Mouse (Mus musculus): Measurements from ENCODE around the gene Churc1.
"Not testable (repeated sequence)": the region's sequence is repeated elsewhere in the genome, so short reads cannot be mapped to it uniquely, and the experiment has no call there.

Gene Churc1

DNA sequence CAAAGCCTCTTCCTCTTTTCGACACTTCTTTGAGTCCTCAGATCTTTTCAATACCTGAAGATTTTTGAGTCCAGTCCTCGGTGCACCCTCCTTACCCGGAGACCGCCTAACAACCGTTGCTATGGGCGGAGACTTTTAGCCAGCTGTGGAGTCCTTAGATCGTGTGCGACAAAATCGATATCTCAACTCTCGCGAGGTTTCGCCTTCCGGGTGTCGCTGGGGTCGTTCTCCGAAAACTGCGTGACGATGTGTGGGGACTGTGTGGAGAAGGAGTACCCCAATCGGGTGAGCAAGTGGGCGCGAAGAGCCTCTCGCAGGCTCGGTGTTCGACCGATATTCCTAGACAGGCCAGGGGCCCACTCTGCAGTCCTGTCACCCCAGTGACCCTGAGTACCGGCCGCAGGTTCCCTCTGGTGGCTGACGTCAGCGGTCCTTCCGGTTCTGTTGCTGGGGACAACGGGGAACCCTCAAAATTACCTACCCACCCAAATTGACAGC lies at the start of gene Churc1, which contains the start of gene Fntb:
Gene Churc1, plus strand, starts transcription at position 185 of the 498 bp plus-strand sequence.
Gene Fntb, plus strand, starts transcription at position 236 of the 498 bp plus-strand sequence.
- in situ Hi-C loops (cut with MboI, MseI), result no loop called here

DNA sequence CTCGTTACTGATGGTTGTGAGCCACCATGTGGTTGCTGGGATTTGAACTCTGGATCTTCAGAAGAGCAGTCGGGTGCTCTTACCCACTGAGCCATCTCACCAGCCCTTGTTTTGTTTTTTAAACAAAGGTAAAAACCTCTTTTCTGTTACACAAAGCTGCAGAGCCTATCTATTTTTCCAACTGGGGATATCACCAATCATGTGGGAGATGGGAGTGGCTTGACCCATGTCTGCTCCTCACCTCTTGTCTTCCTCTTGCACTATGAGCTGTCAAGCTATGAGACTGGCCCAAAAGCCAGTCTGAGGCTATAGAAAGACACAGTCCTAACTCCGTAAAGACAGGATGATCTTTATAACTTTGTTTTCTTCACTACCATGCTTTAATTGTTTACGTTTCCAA lies 47.0 kb upstream of the Churc1 start:
- in situ Hi-C loops (cut with MboI, MseI), result no loop called here

DNA sequence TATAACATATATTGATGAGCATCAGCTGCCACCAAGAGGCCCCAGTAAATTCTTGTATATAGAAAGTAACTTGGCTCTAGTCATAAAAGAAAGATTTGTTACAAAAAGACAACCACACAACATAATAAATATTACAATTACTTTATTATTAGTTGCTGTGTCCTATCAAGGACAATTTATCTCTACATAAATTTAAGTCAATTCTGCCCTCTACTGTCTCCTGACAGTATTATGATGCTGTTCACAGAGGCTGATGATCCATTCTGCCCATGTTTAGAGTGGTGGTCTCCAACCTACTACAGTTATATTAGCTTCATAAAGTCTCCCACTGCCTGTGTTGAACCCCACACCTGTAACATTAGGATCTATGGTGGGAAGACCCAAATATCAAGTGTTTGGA lies 44.8 kb upstream of the Churc1 start:
- in situ Hi-C loops (cut with MboI, MseI), result no loop called here

DNA sequence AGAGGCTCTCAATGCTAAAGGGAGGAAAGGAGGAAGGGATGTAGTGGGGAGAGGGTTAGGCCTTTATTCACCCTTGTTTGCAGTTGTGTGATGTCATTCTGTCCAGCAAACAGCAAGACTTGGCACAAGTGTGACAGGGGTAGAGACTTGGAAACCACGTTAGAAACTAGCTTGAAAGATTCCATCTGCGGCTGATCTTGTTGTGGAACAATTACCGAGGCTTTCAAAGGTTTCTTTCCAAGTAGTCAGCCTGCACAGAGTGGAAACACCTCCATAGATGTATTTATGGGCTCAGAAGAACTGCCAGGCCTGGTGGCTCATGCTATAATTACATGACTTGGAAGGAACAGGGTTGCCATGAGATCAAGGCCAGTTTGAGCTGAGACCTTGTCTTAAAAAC lies 43.3 kb upstream of the Churc1 start:
- in situ Hi-C loops (cut with MboI, MseI), result no loop called here

DNA sequence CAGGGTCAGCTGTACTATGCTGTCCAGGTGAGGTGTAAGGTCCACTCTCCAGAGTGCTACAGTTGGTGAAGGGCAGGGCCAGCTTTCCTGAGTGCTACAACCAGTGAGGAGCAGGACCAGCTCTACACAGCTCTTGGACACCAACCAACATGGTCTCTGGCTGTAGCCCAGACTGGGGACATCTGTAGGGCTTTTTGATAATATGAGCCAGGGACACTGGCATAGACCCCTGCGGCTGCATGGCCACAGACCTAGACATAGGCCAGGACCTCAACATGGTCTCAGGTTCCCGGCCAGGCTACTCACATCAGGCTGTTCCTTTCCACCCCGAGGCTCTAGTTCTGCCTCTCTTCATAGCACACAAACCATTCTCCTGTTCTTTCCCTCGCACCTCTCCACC lies 37.4 kb upstream of the Churc1 start:
- in situ Hi-C loops (cut with MboI, MseI), result no loop called here

DNA sequence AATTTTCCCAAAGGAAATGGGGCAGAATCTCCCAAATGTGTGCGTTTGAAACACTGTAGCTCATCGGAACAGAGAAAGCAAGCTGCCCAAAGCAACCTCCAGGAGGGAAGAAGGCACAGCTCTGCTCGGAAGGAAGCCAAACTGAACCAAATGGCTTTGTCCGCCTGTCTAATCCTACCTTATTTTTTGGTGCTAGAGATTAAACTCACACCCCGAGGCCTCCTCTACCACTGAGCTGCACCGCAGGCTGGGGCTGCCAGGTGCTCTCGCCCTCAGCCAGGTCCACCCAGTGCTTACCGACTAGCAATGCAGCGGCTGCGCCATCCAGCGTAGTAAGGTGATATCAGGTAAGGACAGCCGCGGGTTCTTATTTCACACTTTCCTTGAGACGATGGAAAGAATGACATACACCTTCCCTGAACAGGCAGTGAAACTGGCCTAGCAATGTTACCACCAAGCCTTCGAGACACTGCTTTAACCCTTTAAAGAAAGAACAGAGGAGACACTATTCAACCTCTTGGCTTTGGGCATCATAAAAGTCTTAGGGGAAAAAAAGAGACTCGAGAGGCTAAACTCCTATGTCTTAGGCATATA lies 14.4 kb upstream of the Churc1 start:
- in situ Hi-C loops (cut with MboI, MseI), result no loop called here

DNA sequence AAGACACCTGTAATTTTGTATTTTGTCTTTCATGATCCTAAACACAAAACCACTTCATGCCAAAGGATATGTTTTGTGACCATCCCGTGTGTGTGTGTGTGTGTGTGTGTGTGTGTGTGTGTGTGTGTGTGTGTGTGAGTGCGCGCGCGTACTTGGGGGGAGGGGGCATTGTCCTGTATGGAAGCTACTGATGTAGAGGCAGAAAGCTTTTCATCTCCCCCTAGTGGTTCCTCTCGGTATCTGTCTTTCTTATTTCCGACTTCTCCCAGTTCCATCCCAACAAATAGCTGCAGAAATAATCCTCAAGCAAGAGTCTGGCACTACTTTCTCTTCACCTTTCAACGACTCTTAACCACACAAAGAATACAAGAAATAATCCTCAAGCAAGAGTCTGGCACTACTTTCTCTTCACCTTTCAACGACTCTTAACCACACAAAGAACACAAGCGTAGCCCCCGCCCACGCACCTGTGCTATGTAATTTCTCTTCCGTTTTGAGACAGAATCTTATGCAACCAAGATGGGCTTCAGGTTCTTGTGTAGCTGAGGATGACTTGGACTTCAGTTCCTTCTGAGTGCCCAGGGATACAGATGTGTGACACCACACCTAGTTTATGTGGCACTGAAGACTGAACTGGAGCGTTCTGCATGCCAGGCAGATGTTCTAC lies 12.6 kb upstream of the Churc1 start:
- in situ Hi-C loops (cut with MboI, MseI), result no loop called here

DNA sequence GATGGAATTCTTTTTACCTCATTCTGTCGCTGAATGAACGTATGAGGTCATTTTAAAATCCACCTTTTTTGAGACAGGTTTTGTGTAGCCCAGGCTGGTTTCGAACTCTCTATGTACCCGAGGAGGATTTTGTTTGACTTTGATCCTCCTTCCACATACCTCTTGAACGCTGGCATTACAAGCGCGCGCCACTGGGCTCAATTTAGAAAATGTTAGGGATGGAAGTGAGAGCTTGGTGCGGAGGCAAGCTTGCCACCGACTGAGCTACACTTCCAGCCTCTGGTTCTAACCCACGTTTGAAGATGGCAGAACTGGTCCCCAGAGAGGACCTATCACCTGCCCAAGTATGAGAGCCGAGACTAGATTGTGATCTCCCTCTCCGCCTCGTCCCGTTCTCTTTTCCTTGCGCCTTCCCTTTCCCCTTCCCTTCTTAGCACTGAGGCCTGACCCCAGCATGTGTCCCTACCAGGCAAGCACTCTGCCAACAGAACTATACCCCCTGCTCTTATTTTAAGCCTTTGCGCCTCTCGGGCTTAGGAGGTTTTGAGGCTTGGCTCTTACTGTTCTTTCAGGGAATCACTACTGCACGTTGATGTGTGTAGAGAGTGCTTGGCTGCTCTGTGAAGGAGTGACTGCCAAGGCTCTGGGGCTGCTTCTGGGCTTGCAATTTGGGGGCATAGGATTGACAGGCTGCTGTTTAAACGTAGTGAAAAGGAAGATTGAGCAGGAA lies 728 bp downstream of the Churc1 start:
- in situ Hi-C loops (cut with MboI, MseI), result no loop called here

DNA sequence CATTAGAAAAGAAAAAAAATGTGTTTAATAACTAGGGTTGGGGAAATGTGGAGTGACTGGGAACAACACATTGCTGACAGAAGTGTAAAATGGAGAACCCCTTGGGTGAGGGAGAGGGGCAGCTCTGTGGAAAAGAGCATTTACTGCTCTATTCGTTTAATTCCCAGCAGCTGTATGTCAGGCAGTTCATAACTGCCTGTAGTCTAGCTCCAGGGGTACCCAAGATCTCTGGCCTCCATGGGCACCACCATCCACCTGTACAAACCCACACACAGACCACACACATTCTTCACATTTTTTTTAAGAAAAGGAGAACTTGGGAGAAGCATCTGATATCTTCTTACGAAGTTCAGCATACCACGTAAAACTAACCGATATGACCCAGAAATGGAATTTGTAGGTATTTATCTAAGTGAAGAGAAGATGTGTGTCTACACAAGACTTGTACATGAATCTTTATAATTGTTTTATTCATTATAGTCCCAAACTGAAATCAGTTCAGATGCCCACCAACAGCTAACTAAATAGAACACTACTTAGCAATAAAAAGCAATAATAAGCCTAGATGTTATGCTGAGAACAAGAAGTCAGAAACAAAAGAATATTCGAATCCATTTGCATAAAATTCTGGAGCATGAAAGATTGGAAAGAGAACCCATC lies 5.6 kb downstream of the Churc1 start:
- in situ Hi-C loops (cut with MboI, MseI), result no loop called here

DNA sequence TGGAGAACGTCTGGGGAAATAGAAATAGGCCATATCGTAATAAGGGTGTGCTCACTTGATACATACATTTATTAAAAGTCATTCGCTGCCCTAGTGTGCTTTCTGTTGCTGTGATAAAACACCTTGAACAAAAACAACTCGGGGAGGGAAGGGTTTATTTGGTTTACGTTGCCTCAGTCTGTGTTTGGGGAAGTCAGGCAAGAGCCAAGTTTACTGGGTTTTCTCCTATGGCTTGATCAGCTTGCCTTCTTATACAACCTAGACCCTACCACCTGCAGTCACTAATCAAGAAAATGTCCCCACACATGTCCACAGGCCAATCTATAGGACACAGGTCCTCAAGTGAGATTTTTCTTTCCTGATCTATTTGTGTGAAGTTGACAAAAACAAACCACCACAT lies 6.2 kb downstream of the Churc1 start:
- in situ Hi-C loops (cut with MboI, MseI), result no loop called here

DNA sequence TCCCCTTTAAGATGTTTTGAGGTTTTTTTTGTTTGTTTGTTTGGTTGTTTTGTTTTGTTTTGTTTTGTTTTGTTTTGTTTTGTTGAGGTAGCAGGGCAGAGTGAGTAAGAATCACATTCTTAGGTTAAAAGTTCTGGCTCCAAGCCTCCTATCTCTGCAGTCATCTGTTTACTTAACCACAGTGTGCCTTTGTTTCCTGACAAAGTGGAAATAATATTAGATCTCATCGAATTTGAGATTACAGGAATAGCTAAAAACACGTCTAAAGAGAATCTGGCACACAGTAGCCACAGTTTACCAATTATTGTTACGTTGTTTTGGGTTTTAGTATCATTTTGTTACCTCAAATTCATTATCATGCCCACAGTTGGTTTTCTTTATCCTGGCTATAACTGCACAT lies 9.3 kb downstream of the Churc1 start:
- in situ Hi-C loops (cut with MboI, MseI), result no loop called here

DNA sequence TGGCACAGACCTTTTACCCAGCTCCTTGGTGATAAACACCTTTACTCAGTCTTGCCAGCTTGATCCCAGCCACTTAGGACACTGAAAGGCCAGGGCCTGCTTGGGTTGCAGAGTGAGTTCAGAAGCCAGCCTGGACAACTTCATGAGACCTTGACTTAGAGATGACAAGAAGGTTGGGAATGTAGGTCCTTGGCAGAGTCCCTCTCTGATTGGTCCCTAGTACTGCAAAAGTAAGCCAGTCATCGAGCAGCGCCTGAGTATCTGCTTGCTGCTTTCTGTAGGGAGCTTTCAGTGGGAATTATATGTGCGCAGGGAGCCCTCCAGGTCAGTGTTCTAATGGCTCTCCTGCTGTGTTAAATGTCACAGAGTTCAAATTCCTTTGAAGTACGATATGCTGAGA lies 9.8 kb downstream of the Churc1 start:
- in situ Hi-C loops (cut with MboI, MseI), result no loop called here

DNA sequence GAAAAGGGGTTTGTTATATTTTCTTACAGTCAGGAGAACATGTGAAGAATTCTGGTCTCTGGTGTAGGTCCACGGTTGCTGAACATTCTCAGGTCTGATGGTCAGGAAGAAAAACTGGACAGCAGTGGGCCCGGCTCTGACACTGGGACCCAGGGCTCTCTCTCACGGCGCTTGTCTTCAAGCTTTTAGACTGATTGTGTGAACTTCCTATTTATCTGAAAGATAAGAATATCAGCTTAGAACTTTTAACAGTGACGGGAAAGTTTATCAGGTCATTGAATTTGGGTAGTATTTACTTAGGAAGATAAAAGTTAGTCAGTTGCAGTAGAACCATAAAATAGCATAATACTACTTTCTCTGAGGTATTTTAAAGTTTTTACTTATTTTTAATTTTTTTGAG lies 11.6 kb downstream of the Churc1 start:
- in situ Hi-C loops (cut with MboI, MseI), result no loop called here

DNA sequence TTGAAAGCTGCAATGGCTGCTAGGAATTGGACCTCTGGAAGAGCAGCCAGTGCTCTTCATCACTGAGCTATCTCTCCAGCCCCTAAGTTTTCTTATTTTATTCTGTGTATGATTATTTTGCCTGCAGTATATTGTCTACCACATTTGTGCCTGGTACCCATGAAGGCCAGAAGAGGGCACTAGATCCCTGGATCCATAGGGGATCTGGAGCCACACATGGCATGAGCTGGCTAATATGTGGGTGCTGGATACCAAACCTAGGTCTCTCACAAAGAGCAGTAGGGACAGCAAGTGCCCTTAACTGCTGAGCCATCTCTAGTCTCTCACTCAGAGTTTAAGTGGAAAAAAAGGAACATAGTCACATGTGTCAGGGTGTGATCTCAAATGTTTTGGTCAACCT lies 12.5 kb downstream of the Churc1 start:
- in situ Hi-C loops (cut with MboI, MseI), result no loop called here

DNA sequence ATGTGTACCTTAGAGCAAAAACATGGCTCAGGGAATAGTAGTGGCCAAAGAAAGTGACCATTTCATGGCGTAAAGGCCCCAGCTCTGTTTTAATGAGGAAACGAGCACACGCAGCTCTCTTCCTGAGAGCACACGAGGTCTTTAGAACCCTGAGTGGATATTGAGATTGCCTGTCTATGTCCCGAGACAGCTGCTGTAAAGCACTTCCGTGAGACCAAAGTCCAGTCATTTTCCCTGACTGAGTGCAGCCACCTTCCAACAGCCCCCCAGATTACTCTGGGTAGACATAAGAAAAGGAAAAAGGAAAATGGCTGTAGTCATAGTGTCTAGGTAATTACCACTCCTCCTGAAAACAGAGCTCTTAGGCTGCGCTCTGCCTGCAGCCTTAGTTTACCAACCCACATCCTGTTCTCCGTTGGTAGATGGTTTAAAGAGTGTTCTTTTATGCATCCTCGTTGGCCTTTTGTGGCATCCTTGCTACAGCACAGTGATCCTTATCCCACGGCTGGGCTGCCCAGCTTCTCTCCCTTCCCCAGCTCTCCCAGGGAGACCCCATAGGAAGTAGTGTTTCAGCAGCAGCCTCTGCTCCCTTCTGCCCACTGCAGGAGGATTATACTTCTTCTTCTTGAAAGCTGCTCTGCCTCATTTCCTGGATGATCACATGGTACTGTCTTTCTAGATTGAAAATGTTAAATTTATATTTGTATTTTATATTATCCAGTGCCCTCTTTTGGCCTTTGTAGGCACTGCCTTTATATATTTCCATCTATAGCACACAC lies 13.2 kb downstream of the Churc1 start:
- in situ Hi-C loops (cut with MboI, MseI), result no loop called here

DNA sequence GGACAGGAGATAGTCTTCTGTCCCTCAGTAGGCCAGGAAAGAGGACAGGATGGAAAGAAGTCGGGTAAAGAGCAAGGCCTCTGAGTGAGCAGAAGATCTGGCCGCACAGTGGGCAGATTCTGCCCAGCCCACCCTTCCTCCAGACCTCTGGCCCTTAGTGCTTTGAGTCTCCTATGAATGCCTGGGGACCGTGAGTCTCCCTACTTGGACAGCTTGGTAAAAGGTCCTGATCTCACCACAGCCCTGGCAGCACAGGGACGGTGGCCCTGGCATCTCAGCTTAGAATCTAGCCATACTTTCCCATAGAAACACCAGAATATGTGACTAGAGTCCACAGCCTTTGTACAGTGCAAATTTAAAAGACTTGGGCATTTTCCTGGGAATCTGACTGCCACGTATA lies 14.6 kb downstream of the Churc1 start:
- in situ Hi-C loops (cut with MboI, MseI), result no loop called here

DNA sequence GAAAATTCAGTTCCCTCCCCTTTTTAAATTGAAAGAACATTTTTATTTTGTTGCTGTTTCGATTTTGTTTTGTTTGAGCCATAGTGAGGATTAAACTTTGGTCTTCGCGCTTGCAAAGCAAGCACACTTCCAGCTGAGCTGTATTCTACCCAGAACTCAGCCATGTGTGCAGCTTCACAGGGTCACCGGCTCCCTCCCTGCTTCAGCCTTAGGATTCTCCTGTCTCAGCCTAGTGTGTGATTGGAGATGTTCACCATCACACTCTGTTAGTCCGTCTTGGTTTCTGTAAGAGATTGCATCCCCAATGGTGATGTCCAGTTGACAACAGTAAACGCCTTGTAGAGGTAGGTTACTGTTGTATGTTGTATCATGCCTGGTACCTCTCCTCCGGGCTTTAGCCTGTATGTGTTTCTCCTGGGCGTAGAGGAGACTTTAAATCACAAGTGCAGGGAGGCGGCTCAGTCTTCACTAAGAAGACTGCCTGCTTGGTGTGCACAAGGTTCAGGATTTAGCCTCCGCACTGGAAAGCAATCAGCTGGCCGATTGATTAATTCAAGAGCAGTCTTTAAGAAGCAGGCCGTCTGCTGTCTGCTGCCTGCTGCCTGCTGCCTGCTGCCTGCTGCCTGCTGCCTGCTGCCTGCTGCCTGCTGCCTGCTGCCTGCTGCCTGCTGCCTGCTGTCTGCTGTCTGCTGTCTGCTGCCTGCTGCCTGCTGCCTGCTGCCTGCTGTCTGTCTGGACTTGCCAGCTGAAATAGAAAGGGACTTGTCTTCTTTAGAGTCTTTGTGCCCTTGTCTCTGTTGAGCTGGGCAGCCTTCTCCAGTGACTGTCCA lies 15.5 kb downstream of the Churc1 start:
- in situ Hi-C loops (cut with MboI, MseI), result no loop called here

DNA sequence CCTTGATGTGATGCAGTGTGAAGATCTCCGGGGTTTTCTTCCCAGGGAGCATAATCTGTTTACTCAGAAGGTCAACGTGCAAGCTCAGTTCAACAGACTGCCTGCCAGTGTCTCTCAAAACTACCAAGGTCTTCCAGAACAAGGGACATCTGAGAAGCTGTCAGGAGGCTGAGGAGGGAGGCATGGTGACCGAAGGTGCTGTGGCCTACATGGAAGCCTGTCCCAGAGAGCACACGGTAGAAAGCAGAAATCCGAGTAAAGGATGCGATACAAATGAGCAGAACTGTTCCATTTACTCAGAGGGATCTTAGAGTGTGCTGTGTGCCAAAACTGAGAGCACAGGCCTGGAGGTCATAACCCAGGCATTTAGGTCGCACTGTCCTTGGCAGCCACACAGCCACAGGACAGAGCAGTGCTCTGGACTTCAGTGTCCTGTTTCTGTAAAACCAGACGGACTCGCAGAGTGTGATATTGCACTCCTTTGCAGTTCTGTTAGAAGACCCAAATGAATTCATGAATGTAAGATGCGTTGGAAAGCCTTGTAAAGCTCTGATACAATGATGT lies 18.8 kb downstream of the Churc1 start:
- in situ Hi-C loops (cut with MboI, MseI), result no loop called here

DNA sequence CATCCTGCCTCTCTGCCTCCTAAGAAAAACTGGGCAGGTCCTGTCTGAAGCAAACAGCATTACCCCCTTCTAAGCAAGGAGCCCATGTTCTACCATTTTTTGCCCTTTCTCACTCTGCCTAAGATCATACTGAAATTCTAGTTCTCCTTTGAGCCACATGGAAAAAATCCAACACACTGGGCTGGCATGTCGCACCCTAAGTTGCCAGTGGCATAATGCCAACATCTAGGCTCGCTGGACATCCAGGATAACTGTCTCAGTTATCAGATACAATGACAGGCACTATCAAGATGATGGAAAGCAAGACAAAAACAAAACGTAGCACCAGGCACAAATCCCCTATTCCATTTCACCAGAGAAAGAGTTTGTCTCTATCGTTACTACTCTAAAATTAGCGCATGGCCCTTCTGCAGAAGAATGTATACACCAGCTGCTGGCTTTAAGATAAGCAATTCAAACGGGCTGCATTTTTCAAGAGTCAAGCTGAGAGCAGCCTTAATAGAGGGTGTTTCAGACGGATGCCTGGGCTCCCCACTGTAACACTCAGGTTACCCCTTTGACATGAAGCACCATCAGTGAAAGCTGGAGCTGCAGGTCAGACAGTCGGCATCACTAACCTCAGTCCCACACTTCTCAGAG lies 25.2 kb downstream of the Churc1 start:
- in situ Hi-C loops (cut with MboI, MseI), result no loop called here

DNA sequence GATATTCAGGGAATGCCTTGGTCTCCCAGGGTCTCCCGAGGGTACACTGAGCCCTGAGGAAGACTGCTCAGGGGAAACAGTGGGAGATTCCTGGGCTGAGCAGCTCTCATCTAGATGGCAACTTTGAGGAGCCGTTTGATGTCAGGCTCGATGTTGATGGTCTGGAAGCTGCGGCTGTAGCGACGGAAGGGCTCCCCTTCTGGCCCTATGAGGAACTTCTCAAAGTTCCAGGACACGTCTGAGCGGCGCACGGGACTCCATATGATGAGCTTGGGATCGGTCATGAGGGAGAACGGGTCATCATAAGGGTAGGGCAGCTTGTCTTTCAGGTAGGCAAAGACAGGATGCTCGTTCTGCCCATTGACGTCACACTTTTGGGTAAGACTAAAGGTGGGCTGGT lies 27.2 kb downstream of the Churc1 start:
- in situ Hi-C loops (cut with MboI, MseI), result not testable (repeated sequence)
